Comparison of ENCODE assay signal across 10 mouse cellular contexts in the genomic region with DNA sequence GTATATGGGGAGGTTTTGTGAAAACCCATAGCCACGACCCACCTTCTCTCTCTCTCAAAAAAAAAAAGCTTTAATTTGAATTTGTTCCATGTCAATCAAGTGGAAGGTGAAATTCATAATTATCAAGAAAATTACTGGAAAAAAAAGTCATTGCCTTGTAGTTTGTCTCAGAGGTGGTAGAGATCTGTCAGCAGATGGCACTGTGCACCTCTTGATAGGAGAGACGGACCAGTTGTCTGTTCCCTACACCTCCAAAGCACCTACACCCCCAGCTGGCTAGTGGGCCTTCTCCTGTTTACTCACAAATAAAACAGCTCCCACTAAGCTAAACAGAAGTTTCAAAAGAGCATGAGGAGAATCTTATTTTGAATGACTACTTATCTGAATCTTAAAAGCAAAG.
DNase-seq lines count a peak whose midpoint lies in the region; ATAC-seq and TF ChIP-seq lines count a peak whose summit lies in the region.
"Had no signal": no experiment of that assay in that cellular context is flagged by ENCODE, and none has a peak within 500 bp of the region (broad histone marks: within the 10 kb centered on the region; RNA-seq: fewer than 3 reads in every experiment).

No protein-coding gene starts in this region.

- TF ChIP-seq EP300 in MEL (IDR thresholded peaks at IDR 0.05; ENCODE audit: low read depth in 1 of 2, low read length in 2 of 2), result no peak

- no peaks in the 10 kb centered on the region for H3K36me3 ChIP-seq in MEL (ENCODE audit: control insufficient read depth in 1 of 2, insufficient read depth in 2 of 2, low read length in 2 of 2)
- no peaks in the 10 kb centered on the region for H3K36me3 ChIP-seq in forebrain, embryonic 13.5 days (ENCODE audit: poor library complexity, severe bottlenecking)
- H3K36me3 ChIP-seq: midbrain, embryonic 12.5 days had no signal

- TF ChIP-seq RAD21 in MEL (IDR thresholded peaks at IDR 0.05; ENCODE audit: low read depth, low read length), result peak; percentile 65

- no peak for ATAC-seq in forebrain, embryonic 13.5 days
- ATAC-seq: intestine, embryonic 16.5 days had no signal

- H3K4me2 ChIP-seq in forebrain, embryonic 13.5 days, result no peak overlapping the region
- H3K4me2 ChIP-seq: midbrain, embryonic 12.5 days had no signal

- peak; percentile 50 for TF ChIP-seq CTCF in gastrocnemius, adult 2 months (IDR thresholded peaks at IDR 0.05)
- TF ChIP-seq CTCF in left cerebral cortex, adult 2 months (IDR thresholded peaks at IDR 0.05), result peak; percentile 59
- TF ChIP-seq CTCF in MEL (IDR thresholded peaks at IDR 0.05 in 2 of 3, conservative IDR thresholded peaks at IDR 0.05 in 1 of 3; ENCODE audit: control insufficient read depth in 1 of 3, insufficient read depth in 1 of 3, low read depth in 2 of 3, low read length in 3 of 3, poor library complexity in 1 of 3, severe bottlenecking in 1 of 3), result peak; percentile 6 to 58 (median 44); a peak in 4 of 6 replicates

- no peaks in the 10 kb centered on the region for H3K9me3 ChIP-seq in MEL (replicated peaks; ENCODE audit: insufficient read depth, low read length)
- H3K9me3 ChIP-seq in forebrain, embryonic 13.5 days (replicated peaks), result no peaks in the 10 kb centered on the region
- H3K9me3 ChIP-seq: midbrain, embryonic 12.5 days had no signal

- no peak for DNase-seq in gastrocnemius, adult 2 months
- DNase-seq in gastrocnemius, postnatal 4 days (ENCODE audit: low spot score in 2 of 2), result no peak
- no peak for DNase-seq in left cerebral cortex, adult 2 months (ENCODE audit: extremely low spot score in 1 of 2, low spot score in 2 of 2)
- no peak for DNase-seq in left cerebral cortex, postnatal 10 days (ENCODE audit: extremely low spot score in 1 of 2, low spot score in 2 of 2)
- DNase-seq in MEL (ENCODE audit: low read depth, low spot score), result peak; percentile 27
- DNase-seq in embryo, embryonic 11 days, result peak; percentile 22
- DNase-seq in gastrocnemius, postnatal 14 days, result no peak

- H3K27ac ChIP-seq in gastrocnemius, adult 2 months, result no peak overlapping the region; the same call in 1 of the 2 replicates
- H3K27ac ChIP-seq in left cerebral cortex, adult 2 months, result no peak overlapping the region
- H3K27ac ChIP-seq in MEL (ENCODE audit: control insufficient read depth, low read depth, low read length), result no peak overlapping the region
- H3K27ac ChIP-seq in forebrain, embryonic 13.5 days, result no peak overlapping the region
- H3K27ac ChIP-seq: midbrain, embryonic 12.5 days had no signal

- no peaks in the 10 kb centered on the region for H3K79me2 ChIP-seq in MEL (ENCODE audit: control insufficient read depth, insufficient read depth, low read length, poor library complexity)

- intact Hi-C loops in gastrocnemius, adult 2 months (cut with DNase I), result loop anchor here (10.0 kb wide), 1 partner anchor 480 kb away; no protein-coding TSS in a partner anchor
- intact Hi-C loops in left cerebral cortex, adult 2 months (cut with DNase I), result loop anchor here (2.0 to 10.0 kb wide), 4 partner anchors 103 to 480 kb away; a partner anchor contains a TSS
- intact Hi-C loops in left cerebral cortex, postnatal 10 days (cut with DNase I), result loop anchor here (10.0 kb wide), 1 partner anchor 480 kb away; no protein-coding TSS in a partner anchor
- intact Hi-C loops in gastrocnemius, postnatal 14 days (cut with DNase I; ENCODE audit: low total_unique reads), result no loop called here

- H3K9ac ChIP-seq in MEL (ENCODE audit: control insufficient read depth, low read depth, low read length, poor library complexity, severe bottlenecking), result no peak overlapping the region
- no peak overlapping the region for H3K9ac ChIP-seq in forebrain, embryonic 13.5 days
- H3K9ac ChIP-seq: midbrain, embryonic 12.5 days had no signal

- no peaks in the 10 kb centered on the region for H3K27me3 ChIP-seq in MEL (ENCODE audit: control insufficient read depth in 1 of 2, insufficient read depth in 2 of 2, low read length in 2 of 2)
- H3K27me3 ChIP-seq in forebrain, embryonic 13.5 days, result no peaks in the 10 kb centered on the region
- H3K27me3 ChIP-seq: midbrain, embryonic 12.5 days had no signal

- no peak for TF ChIP-seq POLR2A in MEL (IDR thresholded peaks at IDR 0.05; ENCODE audit: control insufficient read depth in 1 of 2, insufficient read depth in 1 of 2, low read depth in 1 of 2, low read length in 2 of 2, poor library complexity in 1 of 2)

- H3K4me1 ChIP-seq in MEL (ENCODE audit: control insufficient read depth in 1 of 2, insufficient read depth in 2 of 2, low read length in 2 of 2), result no peaks in the 10 kb centered on the region
- peaks cover 11% of the 10 kb centered on the region for H3K4me1 ChIP-seq in forebrain, embryonic 13.5 days
- H3K4me1 ChIP-seq: midbrain, embryonic 12.5 days had no signal

- H3K4me3 ChIP-seq in gastrocnemius, adult 2 months, result no peak overlapping the region
- H3K4me3 ChIP-seq in left cerebral cortex, adult 2 months, result no peak overlapping the region
- no peak overlapping the region for H3K4me3 ChIP-seq in MEL (ENCODE audit: control insufficient read depth in 1 of 2, insufficient read depth in 1 of 2, low read depth in 2 of 2, low read length in 2 of 2)
- no peak overlapping the region for H3K4me3 ChIP-seq in forebrain, embryonic 13.5 days
- H3K4me3 ChIP-seq: midbrain, embryonic 12.5 days had no signal

- WGBS in forebrain, embryonic 13.5 days, result 53% methylated on average over 2 of the region's 2 CpGs

TF ChIP-seq in MEL, 35 proteins besides CTCF, POLR2A, EP300 and RAD21:
- TF ChIP-seq POLR2AphosphoS5 (IDR thresholded peaks at IDR 0.05; ENCODE audit: borderline replicate concordance, low read depth, low read length) (no peak), NRF1 (IDR thresholded peaks at IDR 0.05; ENCODE audit: insufficient read depth, low read depth, low read length, poor library complexity, severe bottlenecking) (no peak), JUND (IDR thresholded peaks at IDR 0.05; ENCODE audit: low read depth, low read length) (no peak), USF1 (IDR thresholded peaks at IDR 0.05; ENCODE audit: low read depth, low read length) (no peak), ETS1 (IDR thresholded peaks at IDR 0.05; ENCODE audit: low read depth, low read length) (no peak), MAZ (IDR thresholded peaks at IDR 0.05; ENCODE audit: low read depth, low read length) (no peak), CHD2 (IDR thresholded peaks at IDR 0.05; ENCODE audit: low read length) (no peak), ZC3H11A (IDR thresholded peaks at IDR 0.05; ENCODE audit: low read depth, low read length) (peak; percentile 56), TAL1 (IDR thresholded peaks at IDR 0.05; ENCODE audit: low read length) (no peak), SMC3 (IDR thresholded peaks at IDR 0.05; ENCODE audit: low read depth, low read length) (peak; percentile 70)

Comparison
In these comparisons a context has a peak if more than half of its experiments do, and no peak if none do; other contexts are left out.
1. DNase-seq: peak in MEL (single experiment) and embryo, embryonic 11 days (single experiment); none in gastrocnemius, adult 2 months (single experiment), gastrocnemius, postnatal 4 days (0 of 2), left cerebral cortex, adult 2 months (0 of 2), left cerebral cortex, postnatal 10 days (0 of 2) and gastrocnemius, postnatal 14 days (single experiment).
2. Peak in every context shown above with its lines, with median percentiles within 50 percentile points of each other: CTCF ChIP-seq.